Mouse (Mus musculus) heart, postnatal 0 days (tissue): ENCODE results near the gene Ptx4.

ENCODE experiments used
- CTCF ChIP-seq: IDR thresholded peaks from 2 replicates; pipeline ENCODE4 v1.5.1; 2016; ENCODE audit warnings: antibody characterized with exemption, control low read depth, low read depth
- EP300 ChIP-seq: IDR thresholded peaks from 2 replicates; pipeline ENCODE4 v1.6.1; 2016; ENCODE audit warnings: antibody characterized with exemption, low read depth

DNA sequence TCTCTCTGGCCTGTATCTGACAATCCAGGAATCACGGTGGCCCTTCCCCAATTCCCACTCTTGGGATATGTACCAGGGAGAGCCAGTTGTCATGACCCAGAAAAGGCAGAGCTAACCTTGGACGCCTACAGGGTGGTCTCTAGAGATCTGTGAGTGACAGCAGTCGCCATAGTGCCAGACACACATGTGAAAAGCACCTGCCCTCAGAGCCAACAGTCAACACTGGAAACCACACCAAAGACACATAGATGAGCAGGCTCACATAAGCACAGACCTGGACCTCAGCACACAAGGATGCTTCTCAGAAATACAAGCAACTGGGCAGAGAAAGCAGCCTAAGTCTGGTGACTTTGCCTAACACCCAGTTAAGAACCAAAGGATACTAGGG, 8.1 kb upstream of the Ptx4 start:
- TF ChIP-seq EP300, result no peak
- no peak for TF ChIP-seq CTCF
